33 mouse cellular contexts compared by ENCODE assay signal in genomic region chr4:41063351-41063750, GRCm38 (mm10). TPM values are rescaled to one million over a fixed set of nuclear protein-coding genes. Genes with fewer than 3 reads are reported as not detected.
DNase-seq lines count a peak whose midpoint lies in the region; ATAC-seq and TF ChIP-seq lines count a peak whose summit lies in the region.
"Had no signal": no experiment of that assay in that cellular context is flagged by ENCODE, and none has a peak within 500 bp of the region (broad histone marks: within the 10 kb centered on the region; RNA-seq: fewer than 3 reads in every experiment).

No protein-coding gene starts in this region.

- no peaks in the 10 kb centered on the region for H3K36me3 ChIP-seq in kidney, adult 2 months (ENCODE audit: control insufficient read depth, insufficient read depth, low read length)
- H3K36me3 ChIP-seq in liver, embryonic 13.5 days: no peaks in the 10 kb centered on the region
- H3K36me3 ChIP-seq: embryonic facial prominence, embryonic 12.5 days; heart, embryonic 10.5 days; heart, embryonic 15.5 days; liver, embryonic 15.5 days; lung, embryonic 15.5 days; midbrain, embryonic 12.5 days; neural tube, embryonic 12.5 days had no signal

- 0 out of 2 replicates have a peak, but pooled peaks have one; percentile 14 for ATAC-seq in liver, embryonic 13.5 days (ENCODE audit: low read depth)
- ATAC-seq in megakaryocyte-erythroid progenitor cell, adult 5-6 weeks (replicated peaks; ENCODE audit: low FRiP score, low TSS enrichment, poor library complexity, severe bottlenecking): 0 out of 2 replicates have a peak, but pooled peaks have one; percentile 32
- ATAC-seq: forebrain, embryonic 13.5 days; hindbrain, embryonic 16.5 days had no signal

- H3K9ac ChIP-seq in liver, embryonic 13.5 days: no peak overlapping the region
- H3K9ac ChIP-seq: embryonic facial prominence, embryonic 12.5 days; forebrain, embryonic 13.5 days; heart, embryonic 15.5 days; liver, embryonic 15.5 days; lung, embryonic 15.5 days; midbrain, embryonic 12.5 days; neural tube, embryonic 12.5 days had no signal

- H3K27ac ChIP-seq in kidney, adult 2 months (ENCODE audit: insufficient read depth, low read depth, low read length): 0 out of 2 replicates have a peak overlapping the region, but pooled peaks have one; percentile 6
- H3K27ac ChIP-seq in liver, embryonic 13.5 days: no peak overlapping the region
- H3K27ac ChIP-seq: forebrain, embryonic 13.5 days; heart, embryonic 10.5 days; heart, embryonic 15.5 days; layer of hippocampus, adult 2 months; left cerebral cortex, adult 2 months; liver, embryonic 15.5 days; lung, embryonic 15.5 days; midbrain, embryonic 12.5 days; neural tube, embryonic 12.5 days had no signal

- no peak overlapping the region for H3K4me2 ChIP-seq in liver, embryonic 13.5 days
- H3K4me2 ChIP-seq: midbrain, embryonic 12.5 days; neural tube, embryonic 12.5 days had no signal

- peak; percentile 38 for DNase-seq in kidney, adult 2 months
- no peak for DNase-seq in kidney, adult 18-20 months
- no peak for DNase-seq in liver, embryonic 13.5 days
- no peak for DNase-seq in liver
- DNase-seq in urinary bladder, postnatal 25 days (ENCODE audit: low spot score): no peak
- no peak for DNase-seq in spleen, postnatal 4 days (ENCODE audit: low spot score in 2 of 2)
- DNase-seq: cerebellum, adult 11 months; cerebellum, adult 9-10 months; gastrocnemius, postnatal 14 days; heart, adult 11 months; right cerebral cortex, adult 18-20 months had no signal

- TF ChIP-seq POLR2A in kidney, adult 2 months (IDR thresholded peaks at IDR 0.05; ENCODE audit: low read depth, low read length): no peak

- H3K4me3 ChIP-seq in kidney, adult 2 months (ENCODE audit: insufficient read depth, low read depth, low read length): no peak overlapping the region
- no peak overlapping the region for H3K4me3 ChIP-seq in liver, embryonic 13.5 days (replicated peaks)
- H3K4me3 ChIP-seq: embryonic facial prominence, embryonic 12.5 days; erythroblast, embryonic 14.5 days; forebrain, embryonic 13.5 days; layer of hippocampus, adult 2 months; left cerebral cortex, adult 2 months; midbrain, embryonic 12.5 days; myocyte; neural tube, embryonic 12.5 days had no signal

- no peaks in the 10 kb centered on the region for H3K9me3 ChIP-seq in liver, embryonic 13.5 days (replicated peaks)
- H3K9me3 ChIP-seq: embryonic facial prominence, embryonic 12.5 days; forebrain, embryonic 13.5 days; heart, embryonic 10.5 days; heart, embryonic 15.5 days; liver, embryonic 15.5 days; lung, embryonic 15.5 days; midbrain, embryonic 12.5 days; neural tube, embryonic 12.5 days had no signal

- no peak for TF ChIP-seq CTCF in kidney, adult 2 months (conservative IDR thresholded peaks at IDR 0.05; ENCODE audit: insufficient read depth, insufficient read length, low read depth, low read length)

- 52% methylated on average over 3 of the region's 3 CpGs for WGBS in kidney, adult 2 months
- 58% methylated on average over 3 of the region's 3 CpGs for WGBS in liver, embryonic 13.5 days (ENCODE audit: insufficient replicate concordance)

- no peaks in the 10 kb centered on the region; the same call in 1 of the 2 replicates for H3K4me1 ChIP-seq in kidney, adult 2 months (ENCODE audit: control insufficient read depth, insufficient read depth, low read length)
- peaks cover 15% of the 10 kb centered on the region for H3K4me1 ChIP-seq in liver, embryonic 13.5 days (replicated peaks)
- H3K4me1 ChIP-seq: forebrain, embryonic 13.5 days; midbrain, embryonic 12.5 days; neural tube, embryonic 12.5 days had no signal

- no peaks in the 10 kb centered on the region for H3K27me3 ChIP-seq in kidney, adult 2 months (replicated peaks; ENCODE audit: control insufficient read depth, insufficient read depth, low read length)
- peaks cover 11% of the 10 kb centered on the region; the same call in 1 of the 2 replicates for H3K27me3 ChIP-seq in liver, embryonic 13.5 days
- H3K27me3 ChIP-seq: forebrain, embryonic 13.5 days; heart, embryonic 15.5 days; lung, embryonic 15.5 days; midbrain, embryonic 12.5 days; neural tube, embryonic 12.5 days had no signal

RNA-seq across cellular contexts. Expression of gene Aqp7, which starts 15.4 kb away (rescaled TPM):
- polyA plus RNA-seq in kidney, adult 2 months (2012; rRNA removed): 30.1 and 30.6 TPM in 2 replicates
- polyA plus RNA-seq in liver, embryonic 13.5 days (2015; fragmentation: Nextera tagmentation; extraction: Ambion mirVana): 1.2 and 1.4 TPM in 2 replicates
- total RNA-seq in megakaryocyte-erythroid progenitor cell, adult 5-6 weeks (2014; fragmentation: Nextera tagmentation): not detected in 2 replicates
- not detected in 2 replicates for total RNA-seq in megakaryocyte-erythroid progenitor cell, adult 5-6 weeks (2017)
- total RNA-seq: layer of hippocampus, postnatal 14 days; left cerebral cortex, adult 2 months; left cerebral cortex, postnatal 25 days; megakaryocyte, adult 5-6 weeks; MEL; midbrain, postnatal 0 days had no signal
- polyA plus RNA-seq: embryonic facial prominence, embryonic 12.5 days; erythroblast, embryonic 14.5 days; forebrain, embryonic 13.5 days; hindbrain, embryonic 11.5 days; hindbrain, embryonic 16.5 days; lung, embryonic 15.5 days; midbrain, embryonic 12.5 days; midbrain, postnatal 0 days; myocyte; neural tube, embryonic 12.5 days had no signal

RNA-seq across cellular contexts. Expression of gene Aqp3, which starts 34.6 kb away (rescaled TPM):
- 311 and 352 TPM in 2 replicates for polyA plus RNA-seq in kidney, adult 2 months (2012; rRNA removed)
- 13.8 and 14.7 TPM in 2 replicates for polyA plus RNA-seq in liver, embryonic 13.5 days (2015; fragmentation: Nextera tagmentation; extraction: Ambion mirVana)
- 1.1 TPM in 1 of 2 replicates, not detected in the other for total RNA-seq in megakaryocyte-erythroid progenitor cell, adult 5-6 weeks (2014; fragmentation: Nextera tagmentation)
- 1.2 TPM in 1 of 2 replicates, not detected in the other for total RNA-seq in megakaryocyte-erythroid progenitor cell, adult 5-6 weeks (2017)
- total RNA-seq: adrenal gland, postnatal 14 days; gastrocnemius, postnatal 14 days; heart, postnatal 25 days; layer of hippocampus, adult 2 months; left cerebral cortex, adult 2 months; left cerebral cortex, postnatal 25 days had no signal
- polyA plus RNA-seq: forebrain, embryonic 13.5 days; myocyte had no signal

Comparison
In these comparisons a context has a peak if more than half of its experiments do, and no peak if none do; other contexts are left out.
1. RNA of gene Aqp7, which starts 15.4 kb away (polyA plus RNA-seq): 30.1 to 30.6 TPM in kidney, adult 2 months; 1.2 to 1.4 TPM in liver, embryonic 13.5 days; every median in the first group is over 10 times any median in the second.
2. RNA of gene Aqp3, which starts 34.6 kb away (polyA plus RNA-seq): 311 to 352 TPM in kidney, adult 2 months; 13.8 to 14.7 TPM in liver, embryonic 13.5 days; every median in the first group is over 10 times any median in the second.